Mouse (Mus musculus): ENCODE measurements at regions not wholly inside any gene's neighbourhood (a gene's known extent, or its start where the extent isn't known, plus 50 kb on each side); places are given as distances from the start of the nearest gene placed in this dataset.

- no peak for TF ChIP-seq CTCF (IDR thresholded peaks at IDR 0.05; ENCODE audit: low read depth)
- TF ChIP-seq EP300 (IDR thresholded peaks at IDR 0.05; ENCODE audit: low read depth) = no peak
These were observed 163.6 kb downstream of the Bmp7 start for GRCm38 (mm10) chr2:172776485-172776884.

All from liver, embryonic 14.5 days (tissue).